In genomic region chr3:50116266-50116665, GRCm38 (mm10) we compare ENCODE assay signal across 23 mouse cellular contexts.
A peak's percentile ranks its signal among the peaks of the same experiment; 100 is the strongest.
DNase-seq lines count a peak whose midpoint lies in the region; ATAC-seq and TF ChIP-seq lines count a peak whose summit lies in the region.
"Had no signal": no experiment of that assay in that cellular context is flagged by ENCODE, and none has a peak within 500 bp of the region (broad histone marks: within the 10 kb centered on the region; RNA-seq: fewer than 3 reads in every experiment).

No protein-coding gene starts in this region.

- no peaks in the 10 kb centered on the region for H3K27me3 ChIP-seq in forebrain, postnatal 0 days (ENCODE audit: insufficient read depth, low read length)
- H3K27me3 ChIP-seq in forebrain, embryonic 12.5 days, result no peaks in the 10 kb centered on the region
- H3K27me3 ChIP-seq: heart, embryonic 13.5 days; hindbrain, embryonic 15.5 days; limb, embryonic 15.5 days; liver, embryonic 15.5 days; megakaryocyte, embryonic 14.5 days had no signal

- no peaks in the 10 kb centered on the region for H3K36me3 ChIP-seq in forebrain, postnatal 0 days (ENCODE audit: insufficient read depth)
- no peaks in the 10 kb centered on the region for H3K36me3 ChIP-seq in forebrain, embryonic 12.5 days (replicated peaks)
- H3K36me3 ChIP-seq: heart, embryonic 13.5 days; hindbrain, embryonic 15.5 days; limb, embryonic 15.5 days; liver, embryonic 15.5 days had no signal

- H3K27ac ChIP-seq in forebrain, postnatal 0 days (ENCODE audit: low read depth, low read length), result no peak overlapping the region
- H3K27ac ChIP-seq in forebrain, embryonic 12.5 days, result no peak overlapping the region
- H3K27ac ChIP-seq: heart, embryonic 13.5 days; hindbrain, embryonic 15.5 days; limb, embryonic 15.5 days; liver, embryonic 15.5 days; stomach, postnatal 0 days had no signal

- 27% methylated on average over 1 of the region's 1 CpGs for WGBS in forebrain, postnatal 0 days
- 63% methylated on average over 1 of the region's 1 CpGs for WGBS in forebrain, embryonic 12.5 days

- no peak overlapping the region for H3K9ac ChIP-seq in forebrain, postnatal 0 days
- H3K9ac ChIP-seq in forebrain, embryonic 12.5 days, result no peak overlapping the region
- H3K9ac ChIP-seq: heart, embryonic 13.5 days; hindbrain, embryonic 15.5 days; limb, embryonic 15.5 days; liver, embryonic 15.5 days had no signal

- ATAC-seq in forebrain, postnatal 0 days, result no peak
- no peak for ATAC-seq in forebrain, embryonic 12.5 days (ENCODE audit: low FRiP score)
- ATAC-seq: intestine, postnatal 0 days had no signal

- no peak overlapping the region for H3K4me3 ChIP-seq in forebrain, postnatal 0 days (ENCODE audit: low read depth, low read length)
- H3K4me3 ChIP-seq in forebrain, embryonic 12.5 days (replicated peaks), result no peak overlapping the region
- H3K4me3 ChIP-seq: heart, embryonic 13.5 days; hindbrain, embryonic 15.5 days; limb, embryonic 15.5 days; liver, embryonic 15.5 days; megakaryocyte, embryonic 14.5 days had no signal

- no peak for TF ChIP-seq CTCF in forebrain, postnatal 0 days (IDR thresholded peaks at IDR 0.05; ENCODE audit: low read depth)

- peak; percentile 70 for DNase-seq in forebrain, postnatal 0 days
- peak; percentile 11 for DNase-seq in layer of hippocampus, adult 11-12 months (ENCODE audit: low spot score)
- DNase-seq in layer of hippocampus, postnatal 36 days, result no peak
- DNase-seq in ovary, postnatal 14 days (ENCODE audit: low spot score), result peak; percentile 12
- DNase-seq in ovary, postnatal 10 days (ENCODE audit: low spot score), result no peak
- DNase-seq in layer of hippocampus, postnatal 14 days (ENCODE audit: low spot score in 2 of 2), result peak; percentile 6 to 59
- no peak for DNase-seq in gastrocnemius, postnatal 4 days (ENCODE audit: low spot score in 2 of 2)
- DNase-seq: adrenal gland, postnatal 36 days; B cell, adult 2 months; cerebellum, adult 8-10 months; embryo, embryonic 11 days; heart, adult 18-20 months; lung, postnatal 14 days; midbrain, embryonic 14.5 days; right cerebral cortex, adult 18-20 months had no signal

- H3K4me1 ChIP-seq in forebrain, postnatal 0 days (ENCODE audit: insufficient read depth), result no peaks in the 10 kb centered on the region
- no peaks in the 10 kb centered on the region for H3K4me1 ChIP-seq in forebrain, embryonic 12.5 days
- H3K4me1 ChIP-seq: heart, embryonic 13.5 days; hindbrain, embryonic 15.5 days; limb, embryonic 15.5 days; liver, embryonic 15.5 days; megakaryocyte, embryonic 14.5 days had no signal

- H3K4me2 ChIP-seq in forebrain, postnatal 0 days (ENCODE audit: low read depth), result no peak overlapping the region
- H3K4me2 ChIP-seq in forebrain, embryonic 12.5 days, result no peak overlapping the region
- H3K4me2 ChIP-seq: heart, embryonic 13.5 days; hindbrain, embryonic 15.5 days; limb, embryonic 15.5 days; liver, embryonic 15.5 days had no signal

- H3K9me3 ChIP-seq in forebrain, postnatal 0 days (ENCODE audit: low read length), result no peaks in the 10 kb centered on the region
- no peaks in the 10 kb centered on the region for H3K9me3 ChIP-seq in forebrain, embryonic 12.5 days
- H3K9me3 ChIP-seq: heart, embryonic 13.5 days; hindbrain, embryonic 15.5 days; limb, embryonic 15.5 days; liver, embryonic 15.5 days had no signal

Comparison
In these comparisons a context has a peak if more than half of its experiments do, and no peak if none do; other contexts are left out.
1. DNase-seq: peak in forebrain, postnatal 0 days (single experiment), layer of hippocampus, adult 11-12 months (single experiment), ovary, postnatal 14 days (single experiment) and layer of hippocampus, postnatal 14 days (2 of 2); none in layer of hippocampus, postnatal 36 days (0 of 2), ovary, postnatal 10 days (single experiment) and gastrocnemius, postnatal 4 days (0 of 2).